Mouse (Mus musculus): Measurements from ENCODE around the gene Dnmbp. TPM values are rescaled to one million over a fixed set of nuclear protein-coding genes. Genes with fewer than 3 reads are reported as not detected.

Gene Dnmbp
- polyA plus RNA-seq, 1 experiment from 2014 or later, result 7.4 TPM

- Histone ChIP-seq H3K27ac (ENCODE audit: low read length) (no peak overlapping the region), H3K9me3 (replicated peaks; ENCODE audit: control insufficient read depth, low read length, poor library complexity, severe bottlenecking) (no peaks in the 10 kb centered on the region), H3K4me1 (ENCODE audit: control insufficient read depth, insufficient read depth, low read length) (no peaks in the 10 kb centered on the region), H3K27me3 (ENCODE audit: control insufficient read depth, insufficient read depth, low read depth, low read length) (no peaks in the 10 kb centered on the region), H3K4me3 (ENCODE audit: low read depth, low read length) (no peak overlapping the region), H3K4me2 (ENCODE audit: low read length) (no peak overlapping the region), H3K36me3 (ENCODE audit: control insufficient read depth, insufficient read depth, low read length) (peaks cover 4% of the 10 kb centered on the region), H3K9ac (ENCODE audit: low read depth, low read length) (no peak overlapping the region)
- no peak for ATAC-seq
- WGBS, result 94% methylated on average over 5 of the region's 5 CpGs
Observed at GRCm38 (mm10) chr19:43895951-43896350, 44.0 kb downstream of the Dnmbp start.

- Histone ChIP-seq H3K27ac (ENCODE audit: low read length) (no peak overlapping the region), H3K4me1 (ENCODE audit: control insufficient read depth, insufficient read depth, low read length) (no peaks in the 10 kb centered on the region), H3K4me3 (ENCODE audit: low read depth, low read length) (no peak overlapping the region), H3K27me3 (ENCODE audit: control insufficient read depth, insufficient read depth, low read depth, low read length) (no peaks in the 10 kb centered on the region), H3K9me3 (replicated peaks; ENCODE audit: control insufficient read depth, low read length, poor library complexity, severe bottlenecking) (no peaks in the 10 kb centered on the region), H3K9ac (ENCODE audit: low read depth, low read length) (no peak overlapping the region), H3K36me3 (ENCODE audit: control insufficient read depth, insufficient read depth, low read length) (no peaks in the 10 kb centered on the region), H3K4me2 (ENCODE audit: low read length) (no peak overlapping the region)
- 75% methylated on average over 9 of the region's 9 CpGs for WGBS
- no peak for ATAC-seq
Observed at GRCm38 (mm10) chr19:43894821-43895220, 45.2 kb downstream of the Dnmbp start.

GRCm38 (mm10) chr19:43894070-43894469 lies 45.9 kb downstream of the Dnmbp start:
- H3K9me3 ChIP-seq (replicated peaks; ENCODE audit: control insufficient read depth, low read length, poor library complexity, severe bottlenecking), result no peaks in the 10 kb centered on the region
- H3K9ac ChIP-seq (ENCODE audit: low read depth, low read length), result no peak overlapping the region
- no peak overlapping the region for H3K4me2 ChIP-seq (ENCODE audit: low read length)
- no peak overlapping the region for H3K4me3 ChIP-seq (ENCODE audit: low read depth, low read length)
- no peaks in the 10 kb centered on the region for H3K36me3 ChIP-seq (ENCODE audit: control insufficient read depth, insufficient read depth, low read length)
- H3K27ac ChIP-seq (ENCODE audit: low read length), result no peak overlapping the region
- no peaks in the 10 kb centered on the region for H3K27me3 ChIP-seq (ENCODE audit: control insufficient read depth, insufficient read depth, low read depth, low read length)
- WGBS, result 17% methylated on average over 7 of the region's 7 CpGs
- no peaks in the 10 kb centered on the region for H3K4me1 ChIP-seq (ENCODE audit: control insufficient read depth, insufficient read depth, low read length)
- ATAC-seq, result no peak

DNA sequence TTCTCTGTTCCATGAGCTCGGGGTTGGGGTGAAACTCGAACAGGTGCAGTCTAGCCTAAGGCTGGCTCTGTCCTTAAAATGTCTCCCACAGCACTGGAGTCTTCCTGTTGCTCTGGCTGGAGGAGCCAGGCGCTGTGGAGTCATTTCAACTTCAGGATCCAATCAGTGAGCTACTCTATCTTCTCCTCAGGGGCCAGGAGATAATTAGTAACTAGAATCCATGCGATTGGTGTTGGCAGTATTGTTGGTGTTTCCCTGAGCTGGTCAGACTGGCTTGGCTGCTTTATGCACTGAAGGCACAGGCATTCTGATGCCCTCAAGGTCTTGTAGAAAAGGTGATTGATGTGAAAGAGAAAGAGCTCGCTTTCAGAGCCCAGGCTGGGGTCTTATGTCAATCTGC lies 49.5 kb downstream of the Dnmbp start:
- Histone ChIP-seq H3K9ac (ENCODE audit: low read depth, low read length) (no peak overlapping the region), H3K4me1 (ENCODE audit: control insufficient read depth, insufficient read depth, low read length) (no peaks in the 10 kb centered on the region), H3K27ac (ENCODE audit: low read length) (no peak overlapping the region), H3K9me3 (replicated peaks; ENCODE audit: control insufficient read depth, low read length, poor library complexity, severe bottlenecking) (no peaks in the 10 kb centered on the region), H3K27me3 (ENCODE audit: control insufficient read depth, insufficient read depth, low read depth, low read length) (no peaks in the 10 kb centered on the region), H3K36me3 (ENCODE audit: control insufficient read depth, insufficient read depth, low read length) (no peaks in the 10 kb centered on the region), H3K4me3 (ENCODE audit: low read depth, low read length) (no peak overlapping the region), H3K4me2 (ENCODE audit: low read length) (no peak overlapping the region)
- ATAC-seq, result no peak
- WGBS, result 79% methylated on average over 5 of the region's 5 CpGs

GRCm38 (mm10) chr19:43887725-43888124 lies 52.3 kb downstream of the Dnmbp start:
- Histone ChIP-seq H3K9me3 (replicated peaks; ENCODE audit: control insufficient read depth, low read length, poor library complexity, severe bottlenecking) (no peaks in the 10 kb centered on the region), H3K9ac (ENCODE audit: low read depth, low read length) (no peak overlapping the region), H3K4me2 (ENCODE audit: low read length) (no peak overlapping the region), H3K4me3 (ENCODE audit: low read depth, low read length) (no peak overlapping the region), H3K27ac (ENCODE audit: low read length) (no peak overlapping the region), H3K27me3 (ENCODE audit: control insufficient read depth, insufficient read depth, low read depth, low read length) (no peaks in the 10 kb centered on the region), H3K36me3 (ENCODE audit: control insufficient read depth, insufficient read depth, low read length) (no peaks in the 10 kb centered on the region), H3K4me1 (ENCODE audit: control insufficient read depth, insufficient read depth, low read length) (peaks cover 8% of the 10 kb centered on the region)
- ATAC-seq, result no peak
- whole genome bisulfite sequencing, result 68% methylated on average over 2 of the region's 2 CpGs

DNA sequence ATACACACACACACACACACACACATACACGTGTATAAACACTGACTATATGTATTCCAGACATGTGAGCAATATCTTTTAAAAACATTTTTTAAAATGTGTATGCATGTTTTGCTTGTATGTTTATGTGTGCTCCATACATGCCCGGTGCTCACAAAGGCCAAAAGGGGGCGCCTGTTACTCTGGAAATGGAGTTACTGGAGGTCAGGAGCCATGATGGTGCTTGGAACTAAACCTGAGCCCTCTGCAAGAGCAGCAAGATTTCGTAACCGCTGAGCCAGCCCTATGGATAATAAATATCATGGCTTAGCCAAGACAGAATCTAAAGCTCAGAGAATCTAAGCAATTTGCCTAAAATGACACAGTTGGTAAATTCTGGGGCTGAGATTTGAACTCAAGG lies 52.7 kb downstream of the Dnmbp start:
- ATAC-seq, result no peak
- WGBS, result 84% methylated on average over 5 of the region's 5 CpGs

GRCm38 (mm10) chr19:43886371-43887099 lies 53.5 kb downstream of the Dnmbp start:
- no peak for ATAC-seq

More for the DNA sequence above, 52.7 kb downstream of the Dnmbp start:
- peaks cover 8% of the 10 kb centered on the region for H3K4me1 ChIP-seq (ENCODE audit: control insufficient read depth, insufficient read depth, low read length)
- H3K4me2 ChIP-seq (ENCODE audit: low read length), result no peak overlapping the region
- H3K36me3 ChIP-seq (ENCODE audit: control insufficient read depth, insufficient read depth, low read length), result no peaks in the 10 kb centered on the region
- no peaks in the 10 kb centered on the region for H3K27me3 ChIP-seq (ENCODE audit: control insufficient read depth, insufficient read depth, low read depth, low read length)
- no peak overlapping the region for H3K27ac ChIP-seq (ENCODE audit: low read length)
- H3K9me3 ChIP-seq (replicated peaks; ENCODE audit: control insufficient read depth, low read length, poor library complexity, severe bottlenecking), result no peaks in the 10 kb centered on the region
- H3K9ac ChIP-seq (ENCODE audit: low read depth, low read length), result no peak overlapping the region
- H3K4me3 ChIP-seq (ENCODE audit: low read depth, low read length), result no peak overlapping the region

DNA sequence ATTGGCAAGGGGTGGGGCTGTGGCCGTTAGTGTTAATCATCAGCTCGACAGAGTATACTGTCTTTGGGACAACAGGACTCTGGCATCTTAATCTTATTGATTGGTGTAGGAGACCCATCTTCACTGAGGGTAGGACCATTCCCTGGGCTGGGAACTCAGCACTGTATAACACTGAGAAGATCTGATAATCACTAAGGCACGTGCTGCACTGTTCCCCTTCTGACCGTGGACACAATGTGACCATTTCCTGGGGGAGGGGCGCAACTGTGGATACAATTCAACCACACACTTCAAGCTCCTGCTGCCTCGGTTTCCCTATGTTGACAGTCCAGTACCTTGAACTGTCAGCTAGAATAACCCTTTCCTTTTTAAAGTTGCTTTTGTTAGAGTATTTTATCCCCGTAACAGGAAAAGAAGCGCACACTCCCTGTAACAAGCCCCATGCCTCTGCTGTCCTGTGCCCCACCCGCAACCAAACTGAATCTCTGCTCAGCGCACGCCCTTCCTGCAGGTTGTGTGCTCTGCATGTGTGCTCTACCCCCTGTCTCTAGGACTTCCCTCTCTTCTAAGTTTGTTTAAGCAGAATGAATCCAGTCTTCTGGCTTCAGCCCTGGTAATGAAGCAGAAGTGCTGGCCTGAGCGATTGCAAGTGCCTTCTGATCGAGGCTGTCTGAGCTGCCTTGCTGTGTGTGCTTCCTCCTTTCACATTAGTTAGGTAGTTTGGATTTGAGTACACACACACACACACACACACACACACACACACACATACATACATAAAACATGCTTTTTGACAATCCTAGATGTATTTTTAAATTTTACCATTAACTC lies 55.1 kb downstream of the Dnmbp start:
- Histone ChIP-seq H3K9me3 (replicated peaks; ENCODE audit: control insufficient read depth, low read length, poor library complexity, severe bottlenecking) (no peaks in the 10 kb centered on the region), H3K36me3 (ENCODE audit: control insufficient read depth, insufficient read depth, low read length) (no peaks in the 10 kb centered on the region), H3K4me3 (ENCODE audit: low read depth, low read length) (no peak overlapping the region), H3K9ac (ENCODE audit: low read depth, low read length) (no peak overlapping the region), H3K4me2 (ENCODE audit: low read length) (no peak overlapping the region), H3K4me1 (ENCODE audit: control insufficient read depth, insufficient read depth, low read length) (peaks cover 10% of the 10 kb centered on the region), H3K27me3 (ENCODE audit: control insufficient read depth, insufficient read depth, low read depth, low read length) (no peaks in the 10 kb centered on the region), H3K27ac (ENCODE audit: low read length) (no peak overlapping the region)
- ATAC-seq, result no peak
- WGBS, result 81% methylated on average over 13 of the region's 13 CpGs

More at GRCm38 (mm10) chr19:43886371-43887099, 53.5 kb downstream of the Dnmbp start:
- Histone ChIP-seq H3K27ac (ENCODE audit: low read length) (no peak overlapping the region), H3K4me2 (ENCODE audit: low read length) (no peak overlapping the region), H3K4me3 (ENCODE audit: low read depth, low read length) (no peak overlapping the region), H3K27me3 (ENCODE audit: control insufficient read depth, insufficient read depth, low read depth, low read length) (no peaks in the 10 kb centered on the region), H3K4me1 (ENCODE audit: control insufficient read depth, insufficient read depth, low read length) (peaks cover 8% of the 10 kb centered on the region), H3K36me3 (ENCODE audit: control insufficient read depth, insufficient read depth, low read length) (no peaks in the 10 kb centered on the region), H3K9ac (ENCODE audit: low read depth, low read length) (no peak overlapping the region), H3K9me3 (replicated peaks; ENCODE audit: control insufficient read depth, low read length, poor library complexity, severe bottlenecking) (no peaks in the 10 kb centered on the region)
- WGBS, result 88% methylated on average over 12 of the region's 12 CpGs

Data from midbrain, embryonic 16.5 days (tissue).